Mouse (Mus musculus): Measurements from ENCODE around the gene Fbxo41. TPM values are rescaled to one million over a fixed set of nuclear protein-coding genes. Genes with fewer than 3 reads are reported as not detected.
A peak's percentile ranks its signal among the peaks of the same experiment; 100 is the strongest.

Fbxo41 gene
- total and polyA plus RNA-seq, 2 experiments from 2014 or later, result 0.11 TPM; not detected in 1

DNA sequence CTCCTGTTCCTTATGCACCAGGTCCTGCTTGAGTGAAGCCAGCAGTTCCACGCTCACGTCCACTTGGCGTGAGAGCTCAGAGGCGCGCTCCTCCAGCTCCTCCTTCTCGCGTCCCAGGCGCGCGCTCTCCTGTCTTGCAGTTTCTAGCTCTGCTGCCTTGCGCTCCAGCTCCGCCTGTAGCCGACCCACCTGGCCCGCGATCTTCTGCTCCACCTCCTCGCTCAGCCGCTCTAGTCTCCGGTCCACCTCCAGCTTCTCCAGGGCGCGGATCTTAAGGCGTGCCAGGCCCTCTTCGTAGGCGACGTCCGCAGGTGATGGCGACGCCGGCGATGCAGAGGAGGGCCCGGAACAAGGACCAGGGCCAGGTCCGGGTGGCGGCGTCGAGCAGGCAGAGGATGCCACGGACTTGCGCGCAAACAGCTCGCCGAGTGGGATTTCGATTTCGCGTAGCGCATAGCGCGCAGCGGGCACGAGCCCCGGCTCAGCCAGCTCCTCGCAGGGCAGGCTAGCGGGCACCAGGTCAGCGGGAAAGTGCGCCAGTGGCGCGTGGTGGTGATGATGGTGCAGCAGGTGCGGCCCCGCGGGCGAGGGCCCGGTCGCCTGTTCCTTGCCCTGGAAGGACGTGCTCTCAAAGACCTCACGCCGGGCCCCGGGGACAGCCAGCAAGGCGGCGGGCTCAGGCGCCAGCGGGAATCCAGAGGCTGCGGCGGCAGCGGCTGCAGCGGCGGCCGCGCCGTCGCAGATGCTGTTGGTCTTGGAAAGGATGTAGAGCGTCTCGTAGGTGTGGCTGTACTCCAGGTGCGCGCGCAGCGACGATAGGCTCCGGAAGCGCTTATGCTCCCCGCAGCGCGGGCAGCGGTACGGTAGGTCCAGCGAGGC is 18.7 kb downstream of the Fbxo41 start:
- H3K9ac ChIP-seq (replicated peaks; ENCODE audit: low read depth, low read length), result no peak overlapping the region
- 4% methylated on average over 87 of the region's 92 CpGs for WGBS
- H3K9me3 ChIP-seq (replicated peaks; ENCODE audit: control insufficient read depth, low read length), result no peaks in the 10 kb centered on the region
- H3K27me3 ChIP-seq (ENCODE audit: control insufficient read depth, insufficient read depth, low read length), result peaks cover 47% of the 10 kb centered on the region
- no peak for DNase-seq (ENCODE audit: low spot score)
- H3K36me3 ChIP-seq (replicated peaks; ENCODE audit: control insufficient read depth, insufficient read depth, low read length), result no peaks in the 10 kb centered on the region
- ATAC-seq (ENCODE audit: insufficient read depth, low read depth), result no peak
- peak overlapping the region; percentile 13; the same call in 1 of the 2 replicates for H3K4me2 ChIP-seq (ENCODE audit: low read depth, low read length)
- TF ChIP-seq CTCF (IDR thresholded peaks at IDR 0.05; ENCODE audit: low read depth) (no peak), EP300 (IDR thresholded peaks at IDR 0.05; ENCODE audit: low read depth) (no peak)
- no peak overlapping the region for H3K27ac ChIP-seq (ENCODE audit: low read depth)
- H3K4me1 ChIP-seq (ENCODE audit: control insufficient read depth, insufficient read depth), result no peaks in the 10 kb centered on the region
- H3K4me3 ChIP-seq (ENCODE audit: low read depth, low read length), result peak overlapping the region; percentile 22

DNA sequence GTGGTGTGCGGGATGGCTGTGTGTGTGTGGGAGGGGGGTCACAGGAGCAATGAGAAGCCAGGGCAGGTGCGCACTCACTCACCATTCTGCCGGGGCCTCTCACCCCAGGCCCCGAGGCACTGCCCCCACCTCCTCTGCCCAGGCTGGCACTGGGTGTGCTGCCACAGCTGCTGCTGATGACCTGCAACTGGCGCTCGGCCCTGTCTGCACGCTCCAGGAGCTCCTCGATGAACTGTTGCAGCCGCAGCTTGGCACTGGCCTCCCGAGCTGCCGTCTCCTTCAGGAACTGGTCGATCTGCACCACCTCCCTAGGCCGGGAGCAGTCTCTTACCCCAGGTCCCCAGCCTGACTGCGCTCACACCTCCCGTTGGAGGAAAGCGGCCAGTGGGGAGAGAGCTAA is 22.1 kb downstream of the Fbxo41 start:
- 66% methylated on average over 15 of the region's 16 CpGs for WGBS
- no peak for ATAC-seq (ENCODE audit: insufficient read depth, low read depth)
- TF ChIP-seq EP300 (IDR thresholded peaks at IDR 0.05; ENCODE audit: low read depth), result no peak
- TF ChIP-seq CTCF (IDR thresholded peaks at IDR 0.05; ENCODE audit: low read depth), result no peak
- no peak overlapping the region for H3K4me2 ChIP-seq (ENCODE audit: low read depth, low read length)
- DNase-seq (ENCODE audit: low spot score), result no peak
- H3K9me3 ChIP-seq (replicated peaks; ENCODE audit: control insufficient read depth, low read length), result no peaks in the 10 kb centered on the region
- H3K4me3 ChIP-seq (ENCODE audit: low read depth, low read length), result no peak overlapping the region
- H3K9ac ChIP-seq (replicated peaks; ENCODE audit: low read depth, low read length), result no peak overlapping the region
- no peaks in the 10 kb centered on the region for H3K36me3 ChIP-seq (replicated peaks; ENCODE audit: control insufficient read depth, insufficient read depth, low read length)
- no peak overlapping the region for H3K27ac ChIP-seq (ENCODE audit: low read depth)
- H3K4me1 ChIP-seq (ENCODE audit: control insufficient read depth, insufficient read depth), result no peaks in the 10 kb centered on the region
- H3K27me3 ChIP-seq (ENCODE audit: control insufficient read depth, insufficient read depth, low read length), result peaks cover 50% of the 10 kb centered on the region

DNA sequence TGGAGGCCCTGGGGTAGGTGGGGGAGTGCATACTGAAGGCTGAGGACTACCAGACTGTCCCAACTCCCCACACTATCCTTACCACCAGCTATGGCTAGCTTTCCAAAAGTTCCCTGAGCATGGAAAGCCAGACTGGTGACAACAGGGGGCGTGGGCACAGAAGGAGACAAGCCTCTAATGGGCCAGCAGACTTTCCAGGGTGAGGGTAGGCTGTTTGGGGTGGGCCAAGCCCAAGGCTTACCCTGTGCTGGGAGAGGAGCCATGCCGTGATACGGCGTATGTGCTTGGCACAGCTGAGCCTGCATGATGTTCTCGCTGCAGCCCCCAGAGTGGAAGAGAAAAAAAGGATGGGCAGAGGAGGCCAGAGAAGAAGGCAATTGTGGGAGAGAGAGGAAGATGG is 22.8 kb downstream of the Fbxo41 start:
- H3K4me1 ChIP-seq (ENCODE audit: control insufficient read depth, insufficient read depth), result no peaks in the 10 kb centered on the region
- no peak overlapping the region for H3K27ac ChIP-seq (ENCODE audit: low read depth)
- H3K4me3 ChIP-seq (ENCODE audit: low read depth, low read length), result no peak overlapping the region
- H3K27me3 ChIP-seq (ENCODE audit: control insufficient read depth, insufficient read depth, low read length), result peaks cover 43% of the 10 kb centered on the region
- no peaks in the 10 kb centered on the region for H3K36me3 ChIP-seq (replicated peaks; ENCODE audit: control insufficient read depth, insufficient read depth, low read length)
- no peaks in the 10 kb centered on the region for H3K9me3 ChIP-seq (replicated peaks; ENCODE audit: control insufficient read depth, low read length)
- no peak overlapping the region for H3K9ac ChIP-seq (replicated peaks; ENCODE audit: low read depth, low read length)
- ATAC-seq (ENCODE audit: insufficient read depth, low read depth) (no peak), DNase-seq (ENCODE audit: low spot score) (no peak)
- TF ChIP-seq CTCF (IDR thresholded peaks at IDR 0.05; ENCODE audit: low read depth), result no peak
- no peak for TF ChIP-seq EP300 (IDR thresholded peaks at IDR 0.05; ENCODE audit: low read depth)
- H3K4me2 ChIP-seq (ENCODE audit: low read depth, low read length), result no peak overlapping the region
- WGBS, result 76% methylated on average over 5 of the region's 5 CpGs

DNA sequence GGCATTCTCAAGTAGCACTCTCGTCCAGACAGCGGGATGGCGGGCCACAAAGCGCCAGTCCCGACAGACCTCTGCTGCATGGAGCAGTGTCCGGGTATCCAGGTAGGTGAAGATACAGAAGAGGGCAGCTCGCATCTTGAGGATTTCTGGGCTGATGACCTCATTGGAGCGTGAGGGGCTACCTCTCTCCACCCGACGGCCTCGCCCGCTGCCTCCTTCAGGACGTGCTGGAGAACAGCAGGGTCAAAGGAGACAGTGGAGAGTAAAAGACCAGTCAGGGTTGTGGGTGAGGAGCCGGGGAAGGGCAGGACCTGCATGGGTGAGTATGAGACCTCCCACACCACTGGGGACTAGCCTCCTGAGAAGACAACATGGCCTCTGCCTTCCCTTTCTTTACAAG is 24.4 kb downstream of the Fbxo41 start:
- Histone ChIP-seq H3K27ac (ENCODE audit: low read depth) (no peak overlapping the region), H3K4me1 (ENCODE audit: control insufficient read depth, insufficient read depth) (no peaks in the 10 kb centered on the region), H3K36me3 (replicated peaks; ENCODE audit: control insufficient read depth, insufficient read depth, low read length) (no peaks in the 10 kb centered on the region), H3K4me3 (ENCODE audit: low read depth, low read length) (no peak overlapping the region), H3K9ac (replicated peaks; ENCODE audit: low read depth, low read length) (no peak overlapping the region), H3K27me3 (ENCODE audit: control insufficient read depth, insufficient read depth, low read length) (peaks cover 27% of the 10 kb centered on the region), H3K4me2 (ENCODE audit: low read depth, low read length) (no peak overlapping the region), H3K9me3 (replicated peaks; ENCODE audit: control insufficient read depth, low read length) (no peaks in the 10 kb centered on the region)
- 31% methylated on average over 14 of the region's 14 CpGs for WGBS
- DNase-seq (ENCODE audit: low spot score) (no peak), ATAC-seq (ENCODE audit: insufficient read depth, low read depth) (no peak)
- no peak for TF ChIP-seq EP300 (IDR thresholded peaks at IDR 0.05; ENCODE audit: low read depth)
- no peak for TF ChIP-seq CTCF (IDR thresholded peaks at IDR 0.05; ENCODE audit: low read depth)

DNA sequence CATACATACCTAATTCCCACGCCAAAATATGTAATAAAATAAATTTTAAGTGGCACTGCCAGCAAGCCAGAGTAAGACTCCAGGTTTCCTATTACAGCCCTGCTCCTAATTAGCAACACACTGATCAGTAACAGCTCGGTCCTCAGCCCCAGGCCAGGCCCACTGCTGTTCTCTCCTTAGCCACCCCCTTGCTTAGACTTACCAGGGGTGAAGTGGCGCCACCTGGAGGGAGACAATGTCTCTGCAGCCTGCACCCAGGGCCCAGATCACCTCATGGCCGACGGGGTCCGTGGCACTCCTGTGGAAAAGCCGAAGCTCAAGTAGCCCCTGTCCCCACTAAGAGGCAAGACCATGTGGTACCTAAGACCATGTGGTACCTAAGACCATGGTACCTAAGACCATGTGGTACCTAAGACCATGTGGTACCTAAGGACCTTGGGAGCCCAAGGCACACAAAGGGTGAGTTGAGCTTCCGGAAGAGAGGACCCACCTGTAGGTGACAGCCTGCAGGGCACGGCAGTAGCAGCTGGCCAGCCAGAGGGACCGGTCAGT is 25.4 kb downstream of the Fbxo41 start:
- no peak overlapping the region for H3K9ac ChIP-seq (replicated peaks; ENCODE audit: low read depth, low read length)
- no peak overlapping the region for H3K4me2 ChIP-seq (ENCODE audit: low read depth, low read length)
- no peaks in the 10 kb centered on the region for H3K9me3 ChIP-seq (replicated peaks; ENCODE audit: control insufficient read depth, low read length)
- ATAC-seq (ENCODE audit: insufficient read depth, low read depth) (no peak), DNase-seq (ENCODE audit: low spot score) (no peak)
- peaks cover 19% of the 10 kb centered on the region for H3K27me3 ChIP-seq (ENCODE audit: control insufficient read depth, insufficient read depth, low read length)
- no peaks in the 10 kb centered on the region for H3K36me3 ChIP-seq (replicated peaks; ENCODE audit: control insufficient read depth, insufficient read depth, low read length)
- H3K4me3 ChIP-seq (ENCODE audit: low read depth, low read length), result no peak overlapping the region
- 37% methylated on average over 10 of the region's 10 CpGs for WGBS
- peak; percentile 20 for TF ChIP-seq CTCF (IDR thresholded peaks at IDR 0.05; ENCODE audit: low read depth)
- TF ChIP-seq EP300 (IDR thresholded peaks at IDR 0.05; ENCODE audit: low read depth), result no peak
- H3K4me1 ChIP-seq (ENCODE audit: control insufficient read depth, insufficient read depth), result no peaks in the 10 kb centered on the region
- H3K27ac ChIP-seq (ENCODE audit: low read depth), result no peak overlapping the region
